Mouse (Mus musculus) layer of hippocampus, adult 2 months (tissue): ENCODE measurements around the gene Pde4d. TPM values are rescaled to one million over a fixed set of nuclear protein-coding genes. Genes with fewer than 3 reads are reported as not detected.

Experiments
- DNase-seq, 2 experiments: peaks; one replicate each; pipeline ENCODE4 v3.0.0; 2022; ENCODE audit warnings: low spot score in 2 of 2
- H3K27ac ChIP-seq: fragments of 200-600 bp; 2 replicates; pipeline ENCODE4 v1.8.1; 2022
- H3K4me3 ChIP-seq: fragments of 200-600 bp; 2 replicates; pipeline ENCODE4 v1.8.1; 2022; ENCODE audit warnings: mild to moderate bottlenecking
- CTCF ChIP-seq: fragments of 200-600 bp; conservative IDR thresholded peaks from 2 replicates; pipeline ENCODE4 v1.8.1; 2022; ENCODE audit warnings: antibody characterized with exemption, mild to moderate bottlenecking, moderate library complexity
- total RNA-seq, 2 experiments: library from RNA; stranded (reverse); gene quantifications; 2 replicates each; pipeline ENCODE4 v1.2.3; 2021

The Pde4d gene
- total RNA-seq, 2 experiments from 2014 or later: 72.2 to 73.8 TPM

GRCm38 (mm10) chr13:109841140-109841822, 1391.5 kb downstream of the Pde4d start:
- TF ChIP-seq CTCF: no peak
- no peak for DNase-seq
- Histone ChIP-seq H3K27ac (no peak overlapping the region), H3K4me3 (no peak overlapping the region)

GRCm38 (mm10) chr13:109842982-109843381, 1393.2 kb downstream of the Pde4d start:
- no peak for TF ChIP-seq CTCF
- no peak overlapping the region for H3K4me3 ChIP-seq
- no peak for DNase-seq
- no peak overlapping the region for H3K27ac ChIP-seq

GRCm38 (mm10) chr13:109844828-109845227, 1395.1 kb downstream of the Pde4d start:
- no peak for TF ChIP-seq CTCF

GRCm38 (mm10) chr13:109863826-109864225, 1414.1 kb downstream of the Pde4d start:
- H3K27ac ChIP-seq: no peak overlapping the region
- DNase-seq: no peak
- no peak overlapping the region for H3K4me3 ChIP-seq
- no peak for TF ChIP-seq CTCF

More at GRCm38 (mm10) chr13:109844828-109845227, 1395.1 kb downstream of the Pde4d start:
- DNase-seq: no peak
- H3K27ac ChIP-seq: no peak overlapping the region
- no peak overlapping the region for H3K4me3 ChIP-seq

GRCm38 (mm10) chr13:109864311-109864710, 1414.6 kb downstream of the Pde4d start:
- Histone ChIP-seq H3K27ac (no peak overlapping the region), H3K4me3 (no peak overlapping the region)
- no peak for TF ChIP-seq CTCF
- DNase-seq: no peak

- Histone ChIP-seq H3K4me3 (no peak overlapping the region), H3K27ac (no peak overlapping the region)
- TF ChIP-seq CTCF: no peak
- no peak for DNase-seq
These were observed 1430.6 kb downstream of the Pde4d start for GRCm38 (mm10) chr13:109880392-109880791.

- DNase-seq: no peak
- H3K27ac ChIP-seq: no peak overlapping the region
- TF ChIP-seq CTCF: no peak
- no peak overlapping the region for H3K4me3 ChIP-seq
These were observed 1431.6 kb downstream of the Pde4d start for GRCm38 (mm10) chr13:109881161-109881857.

- DNase-seq: no peak
- Histone ChIP-seq H3K27ac (no peak overlapping the region), H3K4me3 (no peak overlapping the region)
- no peak for TF ChIP-seq CTCF
These were observed 1433.9 kb downstream of the Pde4d start for GRCm38 (mm10) chr13:109883636-109884035.

- Histone ChIP-seq H3K4me3 (no peak overlapping the region), H3K27ac (no peak overlapping the region)
- TF ChIP-seq CTCF: no peak
- no peak for DNase-seq
These were observed 1435.1 kb downstream of the Pde4d start for GRCm38 (mm10) chr13:109884812-109885211.

- no peak for TF ChIP-seq CTCF
- no peak overlapping the region for H3K4me3 ChIP-seq
- H3K27ac ChIP-seq: no peak overlapping the region
- no peak for DNase-seq
These were observed 1438.5 kb downstream of the Pde4d start for GRCm38 (mm10) chr13:109888293-109888692.

GRCm38 (mm10) chr13:109891194-109891909, 1441.6 kb downstream of the Pde4d start:
- Histone ChIP-seq H3K4me3 (no peak overlapping the region), H3K27ac (no peak overlapping the region)
- no peak for DNase-seq
- TF ChIP-seq CTCF: no peak

GRCm38 (mm10) chr13:109891910-109892265, 1442.1 kb downstream of the Pde4d start:
- H3K27ac ChIP-seq: no peak overlapping the region
- no peak overlapping the region for H3K4me3 ChIP-seq
- DNase-seq: no peak
- no peak for TF ChIP-seq CTCF
